Mouse (Mus musculus): ENCODE results near the gene Adgrl4.

GRCm38 (mm10) chr3:151565664-151566621 is 128.3 kb downstream of the Adgrl4 start:
- TF ChIP-seq CTCF (IDR thresholded peaks at IDR 0.05; ENCODE audit: low read depth) (no peak), EP300 (optimal IDR thresholded peaks at IDR 0.05) (no peak)
